Mouse (Mus musculus) heart, embryonic 14.5 days (tissue): ENCODE results near the gene Tead1. TPM values are rescaled to one million over a fixed set of nuclear protein-coding genes. Genes with fewer than 3 reads are reported as not detected.

Experiments
- ATAC-seq: fragments of 200-750 bp; cut with Nextera tagmentation; 2 replicates; pipeline ENCODE4 v1.8.0; 2017; ENCODE audit warnings: low read depth, moderate TSS enrichment; ENCODE audit not compliant: insufficient number of reproducible peaks, insufficient read depth, low FRiP score
- H3K27ac ChIP-seq, 2 experiments: fragments of 200-500 bp in 1 of 2; fragments of 300-500 bp in 1 of 2; sonication (generic) in 1 of 2; replicated peaks in 1 of 2; 2 replicates each; pipeline ENCODE4 v1.5.1; 2012 to 2014; ENCODE audit warnings: low read depth in 2 of 2, low read length in 2 of 2, control low read depth in 1 of 2, mild to moderate bottlenecking in 1 of 2, mixed read lengths in 1 of 2; ENCODE audit not compliant: control insufficient read depth in 1 of 2, insufficient read depth in 1 of 2
- H3K27me3 ChIP-seq: fragments of 300-500 bp; sonication (generic); 2 replicates; pipeline ENCODE4 v1.6.1; 2014; ENCODE audit warnings: mild to moderate bottlenecking, low read length, control low read depth; ENCODE audit not compliant: control insufficient read depth, insufficient read depth
- H3K36me3 ChIP-seq: fragments of 300-500 bp; sonication (generic); 2 replicates; pipeline ENCODE4 v1.6.1; 2014; ENCODE audit warnings: mild to moderate bottlenecking, control low read depth, low read length, mixed read lengths; ENCODE audit not compliant: control insufficient read depth, insufficient read depth
- H3K4me1 ChIP-seq, 2 experiments: fragments of 200-500 bp in 1 of 2; fragments of 300-500 bp in 1 of 2; sonication (generic) in 1 of 2; 2 replicates each; pipeline ENCODE4 v1.6.1; 2012 to 2014; ENCODE audit warnings: low read length in 2 of 2, control low read depth in 1 of 2, mixed read lengths in 1 of 2; ENCODE audit not compliant: control insufficient read depth in 2 of 2, insufficient read depth in 2 of 2
- H3K4me2 ChIP-seq: fragments of 300-500 bp; sonication (generic); 2 replicates; pipeline ENCODE4 v1.6.1; 2014; ENCODE audit warnings: mild to moderate bottlenecking, low read length
- H3K4me3 ChIP-seq, 2 experiments: fragments of 200-500 bp in 1 of 2; fragments of 300-500 bp in 1 of 2; sonication (generic) in 1 of 2; 2 replicates each; pipeline ENCODE4 v1.5.1; 2012 to 2014; ENCODE audit warnings: low read length in 2 of 2, mild to moderate bottlenecking in 2 of 2, control low read depth in 1 of 2, low read depth in 1 of 2, moderate library complexity in 1 of 2; ENCODE audit not compliant: control insufficient read depth in 1 of 2, insufficient read depth in 1 of 2
- H3K9ac ChIP-seq: fragments of 300-500 bp; sonication (generic); 2 replicates; pipeline ENCODE4 v1.6.1; 2014; ENCODE audit warnings: mild to moderate bottlenecking, low read length
- H3K9me3 ChIP-seq: fragments of 300-500 bp; sonication (generic); 2 replicates; pipeline ENCODE4 v1.6.1; 2016; ENCODE audit warnings: low read length, control low read depth; ENCODE audit not compliant: control insufficient read depth
- WGBS: fragments of 180-500 bp; shearing (Covaris S2); extraction: QIAGEN DNeasy Blood & Tissue Kit; methylation state at CpG from one replicate; pipeline ENCODE4 v1.1.7; 2014; 5-methylcytosine and 5-hydroxymethylcytosine counted together
- polyA plus RNA-seq: library from polyadenylated mRNA; unstranded; fragments of >200 nt; fragmentation: Nextera tagmentation; extraction: Ambion mirVana; gene quantifications from 2 replicates; pipeline ENCODE4 v1.2.1, GENCODE M21; 2014

Tead1 gene
- polyA plus RNA-seq, 1 experiment from 2014 or later = 40.7 TPM

GRCm38 (mm10) chr7:112776670-112777069 lies 97.6 kb downstream of the Tead1 start:
- WGBS = 59% methylated on average over 5 of the region's 5 CpGs
- no peaks in the 10 kb centered on the region for H3K9me3 ChIP-seq
- no peak overlapping the region for H3K9ac ChIP-seq
- no peak overlapping the region for H3K4me2 ChIP-seq
- H3K4me3 ChIP-seq = no peak overlapping the region
- no peaks in the 10 kb centered on the region for H3K36me3 ChIP-seq
- H3K4me1 ChIP-seq = peaks cover 51 to 86% of the 10 kb centered on the region in 2 experiments
- H3K27ac ChIP-seq = no peak overlapping the region
- ATAC-seq = no peak
- no peaks in the 10 kb centered on the region for H3K27me3 ChIP-seq

DNA sequence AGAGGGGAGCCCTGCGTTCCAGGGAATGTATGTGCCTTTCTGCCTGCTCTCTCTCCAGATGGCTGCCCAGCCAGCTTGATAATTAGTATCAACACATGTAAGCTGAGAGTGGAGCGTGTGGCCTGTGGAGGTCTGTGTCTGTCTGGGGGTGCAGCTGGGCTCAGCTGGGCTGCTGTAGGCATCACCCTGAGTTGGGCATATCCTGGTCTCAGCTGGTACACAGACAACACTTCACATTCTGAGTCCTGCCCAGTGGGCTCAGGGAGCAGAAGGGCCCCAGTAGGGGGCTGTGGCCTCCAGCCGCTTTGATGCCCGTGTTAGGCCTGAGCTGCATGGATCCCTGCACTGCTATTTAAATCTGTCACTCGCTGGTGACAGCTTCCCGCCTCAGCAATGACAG lies 100.5 kb downstream of the Tead1 start:
- 19% methylated on average over 6 of the region's 6 CpGs for WGBS
- 0 out of 2 replicates have a peak overlapping the region, but pooled peaks have one; percentile 1 for H3K4me2 ChIP-seq
- peak overlapping the region; percentile 4; the same call in 1 of the 2 replicates for H3K9ac ChIP-seq
- H3K9me3 ChIP-seq = 0 out of 2 replicates have a peak, but pooled peaks cover 3% of the 10 kb centered on the region
- peak; percentile 32; the same call in 1 of the 2 replicates for ATAC-seq
- no peaks in the 10 kb centered on the region for H3K36me3 ChIP-seq
- H3K27me3 ChIP-seq = no peaks in the 10 kb centered on the region
- H3K4me1 ChIP-seq = peaks cover 42 to 60% of the 10 kb centered on the region in 2 experiments
- peak overlapping the region; percentile 70 to 88 for H3K27ac ChIP-seq
- no peak overlapping the region for H3K4me3 ChIP-seq

GRCm38 (mm10) chr7:112780910-112781309 lies 101.8 kb downstream of the Tead1 start:
- no peak overlapping the region for H3K4me3 ChIP-seq
- no peak overlapping the region for H3K4me2 ChIP-seq
- H3K27me3 ChIP-seq = no peaks in the 10 kb centered on the region
- H3K9ac ChIP-seq = peak overlapping the region; percentile 4; the same call in 1 of the 2 replicates
- H3K4me1 ChIP-seq = peaks cover 38 to 58% of the 10 kb centered on the region in 2 experiments
- H3K9me3 ChIP-seq = 0 out of 2 replicates have a peak, but pooled peaks cover 3% of the 10 kb centered on the region
- H3K27ac ChIP-seq = peak overlapping the region in 1 of 2 experiments; percentile 70; a peak in 2 of 4 replicates
- ATAC-seq = no peak
- H3K36me3 ChIP-seq = no peaks in the 10 kb centered on the region
- 30% methylated on average over 6 of the region's 6 CpGs for WGBS

DNA sequence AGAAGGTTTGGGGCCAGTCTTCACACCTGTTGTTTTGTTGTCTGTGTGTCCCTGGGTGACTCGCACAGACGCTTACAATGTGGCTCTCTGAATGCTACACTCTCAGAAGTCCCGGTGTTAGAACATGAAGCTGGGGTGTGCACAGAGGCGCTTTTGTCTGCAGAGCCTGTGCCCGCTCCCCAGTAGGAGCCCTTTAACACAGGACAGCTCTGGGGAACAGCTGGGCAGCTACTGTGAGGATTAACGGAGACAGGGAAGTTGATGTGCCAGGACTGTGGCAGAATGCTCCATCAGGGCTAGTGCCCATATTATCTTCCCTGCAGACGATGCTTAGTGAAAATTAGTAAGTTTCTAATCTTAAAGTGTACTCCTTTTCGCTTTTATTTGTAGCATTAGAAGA lies 102.9 kb downstream of the Tead1 start:
- Histone ChIP-seq H3K27me3 (no peaks in the 10 kb centered on the region), H3K9me3 (0 out of 2 replicates have a peak, but pooled peaks cover 3% of the 10 kb centered on the region), H3K9ac (no peak overlapping the region), H3K27ac (no peak overlapping the region), H3K4me1 (peaks cover 39 to 58% of the 10 kb centered on the region in 2 experiments), H3K4me3 (no peak overlapping the region), H3K4me2 (no peak overlapping the region), H3K36me3 (no peaks in the 10 kb centered on the region)
- no peak for ATAC-seq
- WGBS = 84% methylated on average over 8 of the region's 8 CpGs

DNA sequence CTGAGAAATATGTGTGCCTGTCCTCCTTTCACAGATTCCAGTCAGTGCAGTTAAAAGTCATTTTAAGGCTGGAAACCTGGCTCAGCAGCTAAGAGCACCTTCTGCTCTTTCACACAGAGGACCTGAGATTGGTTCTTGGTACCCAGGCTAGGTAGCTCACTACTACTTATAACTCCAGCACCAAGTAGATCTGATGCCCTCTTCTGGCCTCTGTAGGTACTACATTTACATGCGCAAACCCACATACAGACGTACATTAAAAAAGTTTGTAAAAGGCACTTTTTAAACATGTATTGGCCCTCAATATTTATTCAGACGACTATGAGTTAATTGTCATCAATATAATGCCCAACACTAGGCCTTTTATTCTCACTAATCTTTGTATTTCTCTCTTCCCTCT lies 105.2 kb downstream of the Tead1 start:
- ATAC-seq = no peak
- no peak overlapping the region for H3K9ac ChIP-seq
- peaks cover 47 to 64% of the 10 kb centered on the region in 2 experiments for H3K4me1 ChIP-seq
- no peaks in the 10 kb centered on the region for H3K36me3 ChIP-seq
- 0 out of 2 replicates have a peak, but pooled peaks cover 3% of the 10 kb centered on the region for H3K9me3 ChIP-seq
- no peak overlapping the region for H3K4me2 ChIP-seq
- no peak overlapping the region for H3K4me3 ChIP-seq
- H3K27ac ChIP-seq = no peak overlapping the region
- no peaks in the 10 kb centered on the region for H3K27me3 ChIP-seq
- 91% methylated on average over 3 of the region's 3 CpGs for WGBS

DNA sequence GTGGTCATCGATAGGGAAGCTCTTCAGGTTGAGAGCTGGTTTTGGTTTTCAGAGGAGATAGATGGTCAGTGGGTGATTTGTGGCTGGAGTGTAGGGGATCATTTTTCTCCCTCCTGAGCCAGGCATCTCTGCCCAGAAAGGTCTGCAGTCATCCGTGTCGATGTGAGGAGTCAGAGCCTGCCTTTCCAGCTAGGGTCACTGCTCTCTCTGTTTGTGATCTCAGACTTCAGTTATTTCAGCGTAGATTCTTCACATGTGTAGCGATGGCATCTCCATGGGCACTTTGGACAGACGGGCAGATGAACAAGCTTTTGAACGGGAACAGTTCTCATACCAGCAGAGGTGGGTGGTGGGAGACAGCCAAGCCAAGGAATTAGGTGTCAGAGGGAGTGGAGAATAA lies 106.2 kb downstream of the Tead1 start:
- Histone ChIP-seq H3K9me3 (0 out of 2 replicates have a peak, but pooled peaks cover 3% of the 10 kb centered on the region), H3K9ac (no peak overlapping the region), H3K4me1 (peaks cover 39 to 56% of the 10 kb centered on the region in 2 experiments), H3K36me3 (no peaks in the 10 kb centered on the region), H3K4me2 (no peak overlapping the region), H3K4me3 (no peak overlapping the region), H3K27me3 (no peaks in the 10 kb centered on the region), H3K27ac (no peak overlapping the region)
- ATAC-seq = no peak
- WGBS = 75% methylated on average over 7 of the region's 7 CpGs

GRCm38 (mm10) chr7:112786556-112787225 lies 107.6 kb downstream of the Tead1 start:
- H3K36me3 ChIP-seq = no peaks in the 10 kb centered on the region
- H3K27ac ChIP-seq = peak overlapping the region in 1 of 2 experiments; percentile 41; a peak in 2 of 4 replicates
- H3K9ac ChIP-seq = peak overlapping the region; percentile 19; the same call in 1 of the 2 replicates
- peaks cover 33 to 48% of the 10 kb centered on the region in 2 experiments for H3K4me1 ChIP-seq
- 0 out of 2 replicates have a peak, but pooled peaks cover 3% of the 10 kb centered on the region for H3K9me3 ChIP-seq
- no peak overlapping the region for H3K4me3 ChIP-seq
- no peak for ATAC-seq
- WGBS = 54% methylated on average over 7 of the region's 7 CpGs
- H3K4me2 ChIP-seq = no peak overlapping the region
- no peaks in the 10 kb centered on the region for H3K27me3 ChIP-seq
